Mouse (Mus musculus) telencephalon, adult 2 months (tissue): ENCODE measurements at regions not wholly inside any gene's neighbourhood (a gene's known extent, or its start where the extent isn't known, plus 50 kb on each side); places are given as distances from the start of the nearest gene placed in this dataset.
A peak's percentile ranks its signal among the peaks of the same experiment; 100 is the strongest.
"Not testable (repeated sequence)": the region's sequence is repeated elsewhere in the genome, so short reads cannot be mapped to it uniquely, and the experiment has no call there.

Experiments used
- DNase-seq: peaks from one replicate; pipeline ENCODE4 v3.0.0-alpha.2; 2011; ENCODE audit warnings: low read depth, low spot score

DNA sequence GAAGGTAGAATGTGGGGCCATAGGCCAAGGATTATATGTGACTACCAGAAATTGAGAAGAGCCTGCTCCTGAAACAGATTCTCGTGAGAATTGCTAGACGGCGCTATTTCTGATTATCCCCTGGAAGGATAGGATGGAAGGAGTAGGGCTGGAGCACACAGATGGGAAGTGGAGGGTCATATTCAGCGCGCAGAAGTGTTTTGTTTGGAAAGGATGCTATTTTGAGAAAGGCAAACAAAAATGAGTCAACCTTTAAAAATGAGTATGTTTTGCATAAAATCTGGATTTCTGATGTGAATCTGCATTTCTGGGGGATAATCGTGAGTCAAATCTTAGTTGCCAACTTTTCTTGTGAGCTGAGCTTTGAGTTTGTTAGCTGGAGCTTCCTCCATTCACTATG is 58.1 kb upstream of the Fshb start:
- DNase-seq = peak; percentile 19

DNA sequence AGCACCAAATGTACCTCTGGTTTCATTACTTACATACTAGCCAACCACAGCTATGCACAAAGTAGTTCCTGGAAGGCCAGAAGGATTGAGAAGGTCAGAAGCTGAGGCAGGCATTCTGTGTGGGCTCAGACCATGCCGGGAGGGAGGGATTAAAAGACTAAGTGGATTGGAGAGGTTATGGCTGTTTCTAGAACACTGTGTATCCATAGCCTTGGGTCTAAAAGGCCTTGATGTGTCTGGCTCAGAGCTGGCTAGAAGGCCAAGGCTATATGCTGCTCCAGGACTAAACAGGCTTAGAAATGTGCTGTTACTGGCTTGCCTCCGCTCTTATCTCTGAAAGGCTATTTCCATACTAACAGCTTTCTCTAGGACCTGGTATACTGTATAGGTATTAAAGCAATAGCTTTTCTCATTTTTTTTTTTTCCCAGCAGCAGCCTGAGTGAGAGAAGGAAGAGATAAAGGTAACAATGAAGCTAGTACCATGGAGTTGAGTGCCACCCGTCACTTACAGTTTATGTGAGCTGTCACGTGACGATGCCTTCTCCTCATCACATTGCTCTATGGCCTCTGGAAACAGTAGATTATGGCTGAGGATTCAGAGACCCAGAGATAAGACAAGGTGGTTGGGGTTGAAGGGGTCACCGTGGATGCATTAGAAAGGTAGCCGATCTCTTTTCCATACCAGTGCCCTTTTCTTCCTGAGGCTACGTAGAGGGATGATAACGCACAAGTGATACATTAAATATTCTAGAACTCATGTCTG is 59.4 kb upstream of the Fshb start:
- no peak for DNase-seq

DNA sequence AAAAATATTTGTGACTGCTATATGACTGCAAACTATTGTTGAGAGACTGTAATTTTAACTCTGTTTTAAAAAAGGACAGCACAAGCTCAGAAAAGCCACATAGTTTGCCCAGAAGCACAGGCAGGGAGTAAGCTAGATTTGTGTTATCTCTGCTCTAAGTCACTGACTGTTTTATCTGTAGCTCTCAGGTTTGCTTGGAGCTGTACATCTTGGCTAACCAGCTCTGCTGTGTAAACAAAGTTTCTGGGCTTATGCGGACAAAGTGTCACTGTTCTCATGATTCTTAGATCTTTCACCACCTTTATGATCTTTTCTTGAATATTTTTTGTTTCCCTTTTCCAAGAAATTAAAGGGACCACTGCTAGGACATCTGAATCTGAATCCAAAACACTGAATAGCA is 60.2 kb upstream of the Fshb start:
- DNase-seq = no peak

DNA sequence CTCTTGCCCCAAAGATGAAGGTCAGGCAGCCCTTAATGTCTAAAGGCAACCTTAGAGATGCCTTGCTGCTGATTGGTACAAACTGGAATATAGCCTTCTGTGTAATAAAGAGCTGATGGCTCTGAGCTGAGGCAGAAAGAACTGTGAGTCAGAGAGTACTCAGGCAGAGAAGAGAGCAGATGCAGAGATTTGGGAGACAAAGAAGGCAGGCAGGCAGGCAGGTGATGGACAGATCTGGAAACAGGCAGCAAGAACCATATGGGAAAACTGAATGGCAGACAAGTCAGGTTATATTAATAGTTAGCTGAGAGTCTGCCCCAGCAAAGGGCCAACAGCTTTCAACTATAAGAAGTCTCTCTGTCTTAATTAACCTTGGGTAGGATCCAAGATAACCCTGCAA is 73.7 kb upstream of the Fshb start:
- no peak for DNase-seq

DNA sequence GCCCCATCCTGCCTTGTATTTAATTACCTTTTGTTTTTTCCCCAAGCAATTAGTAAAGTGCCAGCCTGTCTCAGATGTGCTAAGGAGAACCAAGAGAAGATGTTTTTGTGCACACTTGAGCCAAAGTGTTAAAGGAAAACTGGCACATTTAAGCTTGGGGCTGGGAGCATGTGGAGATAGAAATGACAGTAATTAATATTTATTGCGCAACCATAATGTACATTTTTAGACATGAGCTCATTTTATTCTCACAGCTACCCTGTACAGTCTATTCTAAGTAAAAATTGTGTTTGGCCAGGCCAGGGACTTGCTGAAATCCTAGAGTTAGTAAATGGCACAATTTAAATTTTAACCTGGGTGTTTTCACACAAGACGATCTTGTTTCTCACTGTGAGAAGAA is 89.9 kb upstream of the Fshb start:
- DNase-seq = no peak

DNA sequence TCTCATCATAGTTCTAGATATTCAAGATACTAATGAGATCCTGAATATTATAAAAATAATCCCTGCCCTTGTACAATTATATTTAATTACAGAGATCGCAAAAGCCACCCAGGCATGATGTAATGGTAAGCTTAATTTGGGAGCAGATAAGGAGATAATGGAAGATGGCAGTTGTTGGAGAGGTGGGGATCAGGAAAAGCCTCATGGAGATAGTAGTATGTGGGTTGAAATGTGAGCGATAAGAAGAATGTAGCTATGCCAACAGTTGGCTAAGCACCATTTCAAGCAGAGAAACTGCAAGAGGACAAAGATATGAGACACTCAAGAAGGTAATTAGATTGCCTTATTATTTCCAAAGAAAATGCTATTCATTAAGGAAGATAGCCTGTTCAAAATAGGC is 90.4 kb upstream of the Fshb start:
- no peak for DNase-seq

DNA sequence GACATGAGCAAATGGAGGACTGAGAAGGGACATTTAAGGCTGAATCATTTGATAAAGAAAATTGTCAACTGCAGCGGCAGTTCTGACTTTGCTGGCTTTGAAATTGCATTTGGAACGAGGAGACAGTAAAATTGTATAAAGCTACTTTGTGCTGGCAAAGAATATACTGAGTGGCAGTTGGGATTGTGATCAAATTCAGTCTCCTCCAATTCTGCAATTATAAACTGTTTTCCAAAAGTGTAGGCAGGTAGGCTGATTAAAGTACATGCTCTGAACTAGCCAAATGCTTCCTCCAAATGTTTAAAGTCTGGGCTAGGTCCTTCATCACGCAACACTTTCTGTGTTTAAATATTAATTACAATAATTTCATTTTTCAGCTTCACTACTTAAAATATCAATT is 90.9 kb upstream of the Fshb start:
- DNase-seq = peak; percentile 34

DNA sequence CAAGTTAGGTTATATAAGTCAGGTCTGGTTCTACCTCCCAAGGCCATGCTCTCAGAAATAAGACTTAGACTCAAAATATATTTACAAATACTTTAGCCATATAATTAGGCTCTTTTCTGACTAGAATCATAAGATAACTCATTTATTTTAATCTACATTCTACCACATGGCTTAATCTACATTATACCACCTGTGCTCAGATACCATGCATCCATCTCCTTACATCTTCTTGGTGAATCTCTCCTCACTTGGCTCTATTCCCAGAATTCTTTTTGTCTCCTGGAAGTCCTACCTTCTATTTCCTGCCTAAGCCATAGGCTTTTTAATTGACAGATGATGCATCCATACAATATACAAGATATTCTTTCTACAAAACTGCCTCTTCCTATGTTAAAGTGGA is 92.4 kb upstream of the Fshb start:
- DNase-seq = no peak

DNA sequence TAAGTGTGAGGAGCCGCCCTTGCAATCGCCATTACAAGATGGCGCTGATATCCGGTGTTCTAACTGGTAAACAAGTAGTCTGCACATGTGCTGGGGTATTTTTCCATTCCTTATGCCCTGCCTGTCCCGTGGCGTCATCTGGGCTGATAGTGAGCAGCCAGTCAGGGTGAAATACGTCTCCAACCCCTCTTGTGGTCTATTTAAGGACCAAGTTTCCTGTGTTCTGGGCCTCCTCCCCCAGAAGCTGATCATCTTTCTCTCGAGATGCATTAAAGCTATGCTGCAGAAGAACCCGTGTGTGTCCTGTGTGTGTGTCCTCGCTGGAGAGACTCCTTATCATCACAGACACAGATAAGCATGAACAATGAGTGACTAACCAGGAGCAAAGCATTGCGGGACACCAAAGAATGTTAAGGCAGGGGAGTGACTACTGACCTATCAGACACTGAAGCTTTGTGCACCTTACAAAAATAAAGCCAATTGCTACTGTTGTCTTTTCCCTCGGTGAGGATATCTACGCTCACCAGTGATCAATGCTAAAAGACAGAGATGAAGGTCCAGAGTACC is 99.5 kb upstream of the Fshb start:
- DNase-seq = not testable (repeated sequence)

DNA sequence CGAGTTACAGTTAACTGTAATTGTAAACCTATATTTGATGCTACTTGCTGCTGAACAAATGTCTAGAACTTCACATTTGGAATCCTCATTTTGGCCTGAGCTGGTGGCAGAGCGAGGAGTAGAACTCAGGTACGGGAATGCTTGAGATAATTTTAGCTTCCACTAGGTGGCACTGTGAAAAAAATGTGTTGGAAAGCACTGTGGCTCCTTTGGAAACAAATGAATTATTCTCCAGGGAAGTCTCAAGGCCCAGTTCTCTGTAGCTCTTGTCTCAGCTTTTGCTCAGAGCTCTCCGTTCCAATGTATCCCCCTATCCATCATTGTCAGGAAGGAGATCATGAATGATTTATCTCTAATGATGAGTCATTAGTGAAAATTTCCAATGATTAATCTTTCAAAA is 114.7 kb upstream of the Kcna4 start:
- DNase-seq = no peak

DNA sequence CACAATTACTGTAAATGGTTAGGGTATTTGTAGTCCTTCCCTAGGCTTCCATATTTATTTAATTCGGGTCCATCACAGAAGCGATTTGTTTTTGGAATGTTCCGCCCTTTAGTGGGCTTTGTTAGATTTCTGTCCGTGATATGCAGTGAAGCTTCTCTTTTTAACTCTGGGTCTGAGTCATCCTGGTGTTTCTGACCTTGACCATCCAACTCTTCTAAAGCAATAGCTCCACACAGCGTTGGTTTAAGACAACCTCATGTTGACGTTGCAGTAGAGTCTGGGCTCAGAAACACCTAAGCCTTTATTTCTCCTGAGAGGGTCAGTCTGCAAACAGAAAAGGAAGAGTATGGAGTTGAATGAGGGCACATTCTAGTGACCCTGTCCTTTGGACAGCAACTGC is 107.4 kb upstream of the Kcna4 start:
- DNase-seq = no peak

DNA sequence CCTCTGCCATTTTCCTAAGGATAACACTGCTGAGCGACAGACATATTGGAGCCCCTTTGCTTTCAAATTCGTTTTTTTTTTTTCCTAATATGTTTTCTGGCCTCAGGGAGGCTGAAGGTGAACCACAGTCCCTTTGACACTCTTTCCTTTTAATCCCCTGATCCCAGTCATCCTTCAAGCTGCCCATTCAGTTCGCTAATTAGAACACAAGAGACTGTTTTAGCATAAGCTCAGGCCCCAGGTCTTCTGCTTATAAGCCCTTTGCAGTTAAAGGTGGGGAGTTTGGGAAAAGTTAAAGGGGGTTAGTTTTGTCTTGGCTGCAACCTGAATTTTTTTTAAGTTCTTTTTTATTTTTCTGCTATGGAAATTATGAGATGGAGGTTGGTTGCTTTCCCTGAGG is 105.6 kb upstream of the Kcna4 start:
- DNase-seq = no peak

DNA sequence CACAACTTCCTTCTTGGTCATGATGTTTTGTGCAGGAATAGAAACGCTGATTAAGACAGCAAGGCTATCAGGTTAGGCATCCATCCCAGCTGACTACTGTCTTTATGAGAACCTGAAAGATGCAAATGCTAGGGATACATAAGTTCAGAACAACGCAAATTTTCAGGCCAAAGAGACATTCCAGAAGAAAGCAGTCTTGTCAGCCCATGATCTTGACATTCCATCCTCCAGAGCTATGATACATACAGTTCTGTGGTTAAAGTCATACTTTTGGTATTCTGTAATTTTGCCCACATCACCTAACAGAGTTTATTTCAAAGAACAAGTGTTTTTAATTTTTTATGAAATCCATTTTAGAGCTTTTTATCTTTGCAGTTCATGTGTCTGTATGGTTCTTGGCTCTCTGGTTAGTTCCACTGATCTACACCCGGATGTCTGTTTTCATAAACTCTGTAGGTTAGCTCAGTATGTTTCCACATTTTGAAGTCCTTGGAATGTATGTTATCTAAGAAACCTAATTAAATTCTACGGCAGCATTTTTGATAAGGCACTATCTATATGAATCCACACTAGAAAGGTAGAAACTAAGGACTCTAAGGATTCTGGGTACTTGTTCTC is 88.5 kb upstream of the Kcna4 start:
- no peak for DNase-seq

DNA sequence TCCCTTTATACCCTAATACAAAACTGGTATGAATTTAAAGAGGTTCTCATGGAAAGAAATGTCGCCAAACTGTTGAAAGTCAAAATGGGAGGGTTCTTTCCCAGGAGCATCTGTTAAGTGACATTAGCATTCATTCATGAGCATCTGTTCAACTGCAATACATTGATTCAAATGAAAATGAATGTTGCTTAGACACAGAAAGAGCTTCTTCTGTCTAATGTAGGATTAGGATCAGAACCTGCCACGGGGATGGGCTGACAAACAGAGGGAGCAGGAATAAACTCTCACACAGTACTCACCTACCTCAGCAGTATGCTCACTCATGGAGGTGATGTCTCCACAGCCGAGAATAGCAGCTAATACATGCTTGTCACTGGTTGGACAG is 88.0 kb upstream of the Kcna4 start:
- peak; percentile 22 for DNase-seq

DNA sequence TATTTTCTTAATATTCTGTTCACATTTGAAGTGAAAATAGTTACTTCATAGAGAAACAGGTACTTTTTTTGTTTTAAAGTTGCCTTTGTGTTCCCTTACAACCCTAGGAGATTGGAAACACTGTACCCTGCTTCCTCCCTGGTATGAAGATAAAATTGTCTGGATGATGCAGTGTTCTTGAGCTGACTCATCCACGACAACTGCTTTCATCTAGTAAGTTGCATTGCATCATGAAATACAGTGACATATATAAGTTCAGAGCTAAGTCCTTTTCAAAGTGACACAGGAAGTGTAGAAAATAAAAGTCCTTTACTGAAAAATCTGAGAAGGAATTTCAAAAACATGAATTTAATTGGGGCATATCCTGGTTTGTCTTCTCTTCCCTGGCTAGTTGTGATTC is 68.9 kb upstream of the Kcna4 start:
- no peak for DNase-seq

DNA sequence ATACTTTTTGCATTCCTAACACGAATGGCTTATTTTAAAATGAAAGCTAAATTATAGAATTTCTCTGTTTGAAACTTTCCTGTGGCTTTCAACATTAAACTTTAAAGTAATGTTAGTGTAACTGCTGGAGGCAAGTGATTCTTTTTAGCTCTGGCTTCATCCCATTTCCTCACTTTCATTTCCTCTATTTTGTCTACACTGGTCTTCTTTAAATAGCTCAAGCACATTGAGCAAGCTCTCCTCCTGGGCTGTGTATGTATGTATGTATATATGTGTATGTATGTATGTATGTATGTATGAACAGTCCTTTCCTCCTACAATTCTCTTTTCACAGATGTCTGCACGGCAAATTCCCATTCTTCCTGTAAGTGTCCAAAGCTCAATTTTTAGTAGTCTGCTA is 65.8 kb upstream of the Kcna4 start:
- DNase-seq = no peak

DNA sequence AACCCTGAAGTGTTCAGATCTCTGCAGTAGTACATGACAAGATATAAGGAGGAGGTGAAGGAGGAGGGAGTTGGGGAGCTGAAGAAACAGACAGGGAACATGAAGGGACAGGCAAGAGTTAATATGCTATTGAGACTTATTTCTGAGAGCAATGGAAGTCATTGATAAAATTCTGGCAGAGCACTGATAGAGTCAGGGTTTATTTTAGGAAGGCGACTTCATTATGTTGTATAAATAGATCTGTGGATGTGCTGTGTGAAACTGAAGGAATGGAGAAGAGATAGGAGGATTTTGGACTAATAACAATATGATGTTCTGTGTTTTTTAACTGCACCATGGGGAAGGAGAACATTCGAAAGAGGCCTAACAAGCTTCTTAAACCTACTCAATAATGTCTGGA is 63.0 kb upstream of the Kcna4 start:
- DNase-seq = no peak

DNA sequence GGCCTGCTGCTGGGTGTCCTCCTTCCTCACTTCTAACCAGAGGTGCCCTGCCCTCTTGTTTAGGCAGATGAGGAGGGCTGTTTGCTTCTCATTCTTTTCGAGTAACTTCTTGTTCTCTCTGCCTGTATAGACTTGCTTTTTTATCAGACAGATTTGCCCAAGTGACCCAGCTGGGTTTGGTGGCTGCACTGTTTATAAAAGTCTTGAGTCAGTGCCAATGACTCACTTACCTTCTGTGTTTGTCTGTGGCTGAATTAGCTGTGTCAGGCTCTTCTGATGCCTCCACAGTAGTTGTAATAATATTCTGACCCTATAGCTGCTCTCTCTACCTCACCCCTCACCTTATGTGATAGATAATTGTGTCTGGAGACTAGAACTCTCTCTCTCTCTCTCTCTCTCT is 62.2 kb upstream of the Kcna4 start:
- no peak for DNase-seq

DNA sequence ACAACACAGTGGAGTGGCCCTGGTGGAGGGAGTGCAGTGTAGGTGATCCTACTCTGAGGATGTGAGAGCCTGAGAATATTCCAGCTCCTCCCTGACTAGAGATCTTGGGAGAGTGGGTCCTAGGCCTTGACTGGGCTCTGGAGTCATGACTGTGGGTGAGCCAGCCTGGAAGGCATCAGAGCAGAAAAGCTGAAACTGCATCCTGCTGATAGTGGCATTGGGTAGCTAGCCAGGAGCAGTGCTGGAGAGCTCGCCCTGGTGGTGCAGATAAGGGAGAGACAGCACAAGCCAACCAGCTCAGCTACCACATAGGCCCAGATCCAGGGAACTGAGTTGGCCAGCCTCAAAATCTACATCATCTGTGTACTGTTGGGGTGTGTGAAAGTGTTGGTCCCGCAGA is 58.8 kb upstream of the Kcna4 start:
- no peak for DNase-seq

DNA sequence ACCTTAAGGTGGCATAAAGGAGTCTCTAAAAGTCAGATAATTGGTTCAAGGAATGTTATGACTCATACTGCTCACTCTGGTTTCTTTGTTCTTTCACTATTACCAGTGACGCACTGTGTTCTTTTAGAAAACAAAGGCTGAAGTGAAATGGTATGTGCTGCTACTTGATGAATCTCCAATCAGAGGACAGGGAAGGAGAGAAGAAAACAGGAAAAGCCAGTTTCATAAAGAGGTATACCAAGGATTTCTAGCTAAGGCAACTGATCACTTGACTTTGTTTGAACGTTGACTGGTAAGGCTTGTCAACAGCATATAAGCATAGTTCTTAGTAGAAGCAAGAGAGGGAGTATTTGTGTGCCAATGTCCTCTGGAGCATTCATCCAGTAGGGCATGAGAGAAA is 57.6 kb upstream of the Kcna4 start:
- no peak for DNase-seq
